Mouse (Mus musculus): ENCODE measurements around the gene Ppil1. TPM values are rescaled to one million over a fixed set of nuclear protein-coding genes. Genes with fewer than 3 reads are reported as not detected.
A peak's percentile ranks its signal among the peaks of the same experiment; 100 is the strongest.

Gene Ppil1
- total RNA-seq (2022), result 10 to 100 TPM; 16.1 to 18.5 (median 16.4) TPM

DNA sequence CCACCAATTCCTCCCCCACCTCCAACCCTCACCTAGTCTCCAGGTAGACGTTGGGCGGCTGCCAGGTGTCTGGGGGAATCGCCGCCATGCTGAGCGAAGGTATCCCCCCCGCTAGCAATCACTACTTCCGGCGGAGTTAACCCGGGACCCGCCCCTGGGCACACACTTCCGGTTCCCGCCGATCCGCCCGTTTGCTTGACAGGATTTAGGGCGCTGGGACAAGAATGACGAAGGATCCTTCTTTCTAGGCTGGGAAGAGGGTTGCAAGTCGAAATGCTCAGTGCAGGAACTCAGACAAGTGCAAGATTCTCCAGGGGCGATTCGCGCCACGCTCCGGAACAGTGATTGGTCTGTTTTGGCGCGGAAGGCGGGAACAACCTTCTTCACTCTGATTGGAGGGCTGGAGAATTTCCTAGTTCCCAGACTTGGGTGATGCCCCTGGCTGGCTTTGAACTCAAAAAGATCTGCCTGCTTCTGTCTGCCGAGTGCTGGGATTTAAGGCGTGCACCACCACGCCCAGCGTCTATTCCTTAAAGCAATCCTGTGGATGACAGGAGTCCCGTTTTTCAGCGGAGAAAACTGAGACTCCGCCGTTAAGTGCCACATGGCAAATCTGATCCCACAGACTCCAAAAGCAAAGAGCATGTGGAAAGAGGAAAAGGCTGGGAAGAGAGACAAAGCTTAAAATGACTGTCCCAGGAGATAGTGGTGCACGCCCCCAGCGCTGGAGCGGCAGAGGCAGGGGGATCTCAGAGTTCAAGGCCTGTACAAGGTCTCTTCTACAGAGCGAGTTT lies at the start of gene Ppil1:
Ppil1 (minus strand) TSS at position 347 of the 794 bp plus-strand sequence.
- DNase-seq (ENCODE audit: low spot score in 2 of 2), result peak; percentile 57 to 75

DNA sequence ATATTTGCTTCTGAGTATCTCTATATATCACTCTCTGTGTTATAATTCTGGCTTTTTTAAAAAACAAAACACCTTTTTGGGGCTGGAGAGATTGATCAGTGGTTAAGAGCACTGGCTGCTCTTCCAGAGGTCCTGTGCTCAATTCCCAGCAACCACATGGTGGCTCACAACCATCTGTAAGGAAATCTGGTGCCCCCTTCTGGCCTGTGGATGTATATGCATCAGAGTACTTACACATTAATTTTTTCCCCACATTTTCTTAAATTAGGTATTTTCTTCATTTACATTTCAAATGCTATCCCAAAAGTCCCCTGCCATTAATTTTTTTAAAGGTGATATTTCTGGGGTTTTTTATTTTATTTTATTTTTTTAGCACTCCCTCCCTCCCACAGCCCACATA lies 49.3 kb upstream of the Ppil1 start:
- DNase-seq (ENCODE audit: low spot score in 2 of 2), result no peak

DNA sequence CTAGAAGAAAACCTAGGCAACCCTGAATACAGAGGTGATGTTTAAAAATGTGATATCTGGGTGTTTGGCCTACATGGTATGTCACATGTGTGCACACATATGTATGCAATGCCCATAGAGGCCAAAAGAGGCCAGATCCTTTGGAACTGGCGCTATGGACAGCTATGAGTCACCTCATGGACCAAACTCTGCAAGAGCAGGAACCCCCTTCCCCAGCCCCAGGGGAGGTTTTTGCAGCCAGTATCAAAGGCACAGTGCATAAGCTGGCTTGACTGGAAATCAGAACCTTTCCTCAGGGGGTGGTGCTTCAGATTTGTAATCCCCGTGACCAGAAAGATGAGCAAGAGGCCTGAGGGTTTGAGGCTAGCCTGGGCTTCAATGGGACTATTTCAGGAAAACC lies 48.1 kb upstream of the Ppil1 start:
- DNase-seq (ENCODE audit: low spot score in 2 of 2), result no peak

DNA sequence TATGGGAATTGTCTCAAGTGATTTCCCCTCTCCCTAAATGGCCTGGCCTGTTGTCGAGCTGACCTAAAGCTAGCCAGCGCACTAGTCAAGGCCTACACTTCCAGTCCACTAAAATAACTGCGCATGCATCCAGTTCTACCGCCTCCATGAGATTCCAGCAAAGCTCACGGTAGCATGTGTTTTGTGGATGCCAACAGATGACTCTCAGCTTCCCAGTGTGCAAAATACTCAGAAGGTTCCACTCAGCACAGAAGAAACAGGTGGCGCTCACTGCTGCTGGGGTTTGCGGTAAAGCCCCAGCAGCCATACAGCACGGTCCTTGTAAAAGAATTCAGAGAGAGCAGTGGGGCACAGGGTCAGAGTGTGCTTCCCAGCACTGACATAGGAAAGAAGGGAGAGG lies 47.6 kb upstream of the Ppil1 start:
- DNase-seq (ENCODE audit: low spot score in 2 of 2), result no peak

DNA sequence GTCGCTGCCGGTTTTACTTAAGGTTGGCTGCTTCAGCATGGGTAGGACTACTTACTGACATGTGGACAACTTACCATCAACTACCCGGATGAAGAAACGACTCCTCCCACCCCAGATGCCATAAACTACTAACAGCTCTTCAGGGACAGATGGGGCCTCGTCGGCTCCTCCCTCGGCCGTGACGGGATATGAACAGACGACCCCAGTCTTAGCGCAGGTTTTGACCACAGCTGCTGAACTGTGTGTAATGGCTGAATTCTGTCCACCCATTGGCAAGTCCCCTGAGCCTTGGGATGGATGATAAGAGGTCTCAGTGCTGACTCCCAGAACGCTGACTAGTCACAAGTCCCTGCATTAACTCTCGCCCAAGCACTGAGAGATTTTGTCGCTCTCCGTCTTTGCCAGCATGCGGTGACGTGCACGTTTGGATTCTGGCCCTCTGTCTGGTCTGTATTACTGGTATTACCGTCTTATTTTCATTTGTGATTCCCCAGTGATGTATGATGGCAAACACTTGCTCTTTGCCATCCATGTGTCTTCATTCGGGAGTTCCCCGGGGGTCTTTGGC lies 46.2 kb upstream of the Ppil1 start:
- no peak for DNase-seq (ENCODE audit: low spot score in 2 of 2)

DNA sequence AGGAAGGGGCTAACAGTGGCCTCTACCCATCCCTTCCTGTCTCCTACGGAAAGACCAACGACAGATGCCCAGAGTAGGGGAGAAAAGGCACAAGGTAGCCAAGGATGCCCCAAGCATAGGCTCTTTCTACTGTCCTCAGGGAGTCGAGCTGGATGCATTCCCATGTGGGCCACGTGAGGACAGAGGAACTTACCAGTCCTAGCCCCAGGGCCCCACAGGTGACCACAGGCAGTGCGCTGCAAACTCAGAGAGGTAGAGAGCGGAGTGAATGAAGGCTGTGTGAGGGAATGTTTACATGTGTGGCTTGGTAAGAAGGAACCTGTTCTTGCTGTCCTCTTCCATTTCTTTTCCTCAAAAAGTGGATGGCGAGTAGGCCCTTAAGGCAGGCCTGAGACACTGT lies 41.9 kb upstream of the Ppil1 start:
- DNase-seq (ENCODE audit: low spot score in 2 of 2), result no peak

DNA sequence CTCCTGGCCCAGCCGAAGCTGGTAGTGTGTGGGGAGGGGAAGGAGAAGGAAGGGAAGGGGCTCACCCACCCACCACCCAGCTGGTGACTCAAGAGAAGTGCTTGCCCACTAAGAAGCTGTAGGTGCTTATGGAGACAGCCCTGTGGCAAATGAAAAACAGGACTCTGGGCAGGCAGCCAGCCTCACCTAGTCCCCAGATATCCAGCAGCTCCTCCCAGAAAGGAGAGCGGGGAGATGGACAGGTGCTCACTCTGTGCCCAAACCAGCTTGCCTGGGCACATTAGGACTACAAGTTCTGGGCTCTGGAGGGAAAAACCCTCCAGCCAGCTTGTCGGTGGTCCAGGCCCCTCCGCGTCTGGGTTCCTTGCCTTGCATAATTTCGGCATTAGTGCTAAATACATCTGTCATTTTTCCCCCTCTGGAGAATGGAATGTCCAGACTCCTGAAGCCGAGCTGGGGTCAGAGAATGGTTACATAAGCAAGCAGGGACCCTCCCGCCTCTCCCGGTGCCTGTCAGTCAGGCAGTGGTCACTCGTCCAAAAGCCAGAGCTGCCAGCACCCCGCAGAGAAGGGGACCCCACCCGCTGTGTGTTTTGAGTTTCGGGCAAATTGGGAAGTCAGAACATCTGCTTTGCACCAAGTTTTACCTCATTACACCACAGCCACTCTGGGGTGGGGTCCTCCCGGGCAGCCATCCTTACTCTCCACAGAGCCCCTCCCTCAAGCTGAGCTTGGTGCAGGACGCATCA lies 41.2 kb upstream of the Ppil1 start:
- no peak for DNase-seq (ENCODE audit: low spot score in 2 of 2)

DNA sequence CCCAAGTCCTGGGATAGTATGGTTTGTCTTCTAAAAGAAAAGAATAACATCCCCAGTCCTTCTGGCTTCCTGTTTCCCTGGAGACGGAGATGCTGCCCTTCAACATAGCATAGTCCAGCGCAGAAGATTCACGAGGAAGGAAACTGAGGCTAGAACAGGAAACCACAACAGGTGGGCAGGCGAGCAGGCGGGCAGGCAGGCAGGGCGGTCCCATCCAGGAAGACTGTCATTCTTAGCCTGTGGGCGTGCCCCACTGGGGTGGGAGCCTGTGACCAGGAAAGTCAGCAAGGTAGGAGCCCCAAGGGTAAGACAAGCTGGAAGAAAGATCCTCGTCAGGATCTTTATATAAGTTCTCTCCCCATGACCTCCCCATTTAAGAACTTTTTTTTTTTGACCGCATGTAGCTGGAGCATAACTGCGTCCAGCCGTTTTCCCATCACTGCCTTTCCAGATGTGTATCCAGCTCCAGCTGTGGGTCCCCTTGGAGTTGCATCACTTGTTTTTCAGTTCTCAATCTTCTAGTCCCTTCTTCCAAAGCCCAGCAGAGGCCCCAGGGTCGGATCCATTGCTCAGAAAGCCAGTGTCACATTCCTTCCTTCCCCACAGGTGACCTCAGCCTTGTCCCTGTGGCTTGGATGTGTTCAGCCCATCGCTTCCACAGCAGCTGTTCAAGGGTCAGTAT lies 40.5 kb upstream of the Ppil1 start:
- DNase-seq (ENCODE audit: low spot score in 2 of 2), result no peak

DNA sequence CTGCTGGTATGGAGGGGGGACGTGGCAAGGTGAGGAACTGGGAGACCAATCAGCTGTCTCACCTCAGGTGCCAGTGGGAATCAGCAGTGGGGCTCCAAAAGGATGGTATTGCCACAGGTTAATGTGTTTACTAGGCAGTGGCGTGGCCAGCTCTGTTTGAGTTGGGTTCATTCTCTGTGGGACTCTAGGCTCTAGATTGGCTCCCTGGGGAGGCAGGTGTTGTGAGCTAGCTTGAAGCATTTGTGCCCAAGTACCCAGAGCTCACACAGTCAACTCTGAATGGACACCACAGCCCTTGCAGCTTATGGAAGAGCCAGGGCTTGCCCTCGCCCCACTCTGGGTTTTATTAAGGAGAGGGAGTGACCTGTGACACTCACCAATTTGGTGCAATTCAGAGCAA lies 39.9 kb upstream of the Ppil1 start:
- no peak for DNase-seq (ENCODE audit: low spot score in 2 of 2)

DNA sequence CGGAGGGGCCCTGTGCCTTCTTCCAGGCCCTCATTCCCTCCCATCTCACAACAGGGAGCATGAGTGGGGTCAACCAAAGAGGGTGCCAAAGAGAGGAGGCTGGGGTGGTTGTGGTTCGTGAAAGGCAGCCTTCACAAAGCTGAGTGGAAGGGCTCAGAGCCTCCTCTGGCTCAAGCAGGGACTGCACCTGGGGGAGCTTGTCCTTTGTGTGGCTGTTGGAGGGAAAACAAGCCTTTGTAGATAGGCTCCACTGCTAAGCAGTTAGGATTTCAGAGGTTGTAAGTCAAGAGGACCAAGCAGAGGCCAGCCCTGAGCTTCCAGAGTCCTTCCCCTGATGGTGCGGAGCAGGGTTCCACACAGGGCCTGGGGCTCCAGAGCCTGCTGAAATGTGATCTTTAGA lies 39.1 kb upstream of the Ppil1 start:
- DNase-seq (ENCODE audit: low spot score in 2 of 2), result no peak

DNA sequence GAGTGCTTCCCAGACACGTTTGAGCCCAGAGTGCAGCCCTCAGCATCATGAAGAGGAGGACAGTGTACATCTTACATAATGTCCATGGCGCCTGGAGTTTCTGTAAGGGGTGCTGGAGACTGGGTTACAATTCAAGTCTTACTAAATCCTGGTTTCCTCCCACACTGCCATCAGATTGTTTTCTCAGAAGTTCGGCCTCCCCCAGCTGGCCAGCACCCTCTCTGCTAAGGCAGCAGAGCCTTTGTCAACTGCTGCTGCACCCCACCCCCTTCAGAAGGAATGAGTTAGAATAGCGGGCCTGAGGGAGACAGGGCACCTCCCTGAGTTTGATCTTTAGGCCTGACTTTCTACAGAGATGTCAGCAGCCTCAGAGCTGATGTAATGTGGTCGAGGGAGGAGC lies 38.2 kb upstream of the Ppil1 start:
- no peak for DNase-seq (ENCODE audit: low spot score in 2 of 2)

DNA sequence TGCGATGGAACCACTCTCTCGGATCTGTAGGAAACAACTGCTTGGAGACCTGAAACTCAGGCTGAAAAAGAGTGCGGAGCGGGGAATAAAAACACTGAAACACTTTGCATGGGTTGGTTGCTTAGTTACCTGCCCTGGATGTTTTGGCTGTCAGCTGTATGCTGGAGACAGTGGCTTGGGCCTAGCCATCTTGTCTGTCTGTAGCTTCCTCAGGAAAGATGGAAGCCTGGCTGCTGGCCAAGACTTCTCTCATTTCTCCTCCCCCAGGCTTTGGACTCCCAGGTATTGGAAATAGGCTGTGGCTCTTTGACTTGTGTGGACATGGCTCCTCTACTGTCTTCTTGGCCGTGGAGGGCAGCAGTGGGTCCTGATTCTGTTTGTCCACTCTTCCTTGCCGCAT lies 37.4 kb upstream of the Ppil1 start:
- no peak for DNase-seq (ENCODE audit: low spot score in 2 of 2)

DNA sequence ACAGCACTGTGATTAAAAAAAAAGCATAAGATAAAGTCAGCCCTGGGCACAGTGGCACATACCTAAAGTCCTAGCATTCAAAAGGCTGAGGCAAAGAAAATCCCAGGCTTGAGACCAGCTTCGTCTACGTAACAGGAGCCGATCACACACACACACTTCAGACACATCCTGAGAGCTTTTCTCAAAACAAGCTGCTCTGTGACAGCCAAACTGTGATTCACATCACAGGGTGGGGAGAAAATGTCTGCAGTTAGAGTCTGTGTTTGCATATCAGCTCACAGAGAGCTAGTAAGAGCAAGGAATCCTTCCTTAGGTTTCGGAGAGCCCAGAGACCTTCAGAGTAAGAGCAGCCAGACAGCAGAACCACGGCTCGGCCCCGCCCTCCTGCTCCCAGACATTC lies 36.9 kb upstream of the Ppil1 start:
- no peak for DNase-seq (ENCODE audit: low spot score in 2 of 2)

DNA sequence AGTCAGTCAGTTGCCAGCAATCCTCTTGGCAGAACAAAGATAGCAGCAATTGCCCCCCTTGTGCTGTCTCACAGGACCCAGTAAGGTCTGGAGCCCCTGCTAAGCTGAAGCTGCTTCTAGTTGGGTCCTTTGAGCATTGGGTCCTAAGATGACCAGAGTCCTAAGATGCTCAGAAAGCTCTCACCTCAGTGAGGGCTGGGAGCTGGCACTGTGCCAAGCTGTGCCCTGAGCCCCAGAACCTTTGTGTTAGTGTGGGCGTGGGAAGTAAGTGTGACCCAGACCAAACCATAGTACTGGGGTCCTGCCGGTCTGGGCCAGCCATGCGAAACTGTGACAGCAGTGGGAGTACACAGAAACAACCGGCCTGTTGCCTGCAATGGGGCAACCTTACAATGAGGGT lies 35.3 kb upstream of the Ppil1 start:
- DNase-seq (ENCODE audit: low spot score in 2 of 2), result no peak

DNA sequence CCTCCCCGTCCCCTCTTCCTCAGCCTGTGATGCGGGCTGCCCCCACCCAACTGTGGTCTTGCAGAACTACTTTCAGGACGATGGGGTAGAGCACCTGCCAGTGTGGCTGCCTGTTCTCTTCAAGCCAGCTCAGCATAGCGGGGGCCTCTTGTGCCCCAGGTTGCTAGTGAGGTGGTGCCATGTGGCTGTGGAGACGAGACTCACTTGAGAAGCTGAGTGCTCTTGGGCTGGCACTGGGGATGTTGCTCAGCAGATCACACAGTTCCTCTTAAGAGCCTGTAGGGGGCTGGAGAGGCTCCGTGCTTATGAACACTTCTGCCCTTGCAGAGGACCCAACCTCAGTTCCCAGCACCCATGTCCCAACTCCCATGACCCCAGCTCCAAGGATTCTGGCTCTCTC lies 33.8 kb upstream of the Ppil1 start:
- no peak for DNase-seq (ENCODE audit: low spot score in 2 of 2)

DNA sequence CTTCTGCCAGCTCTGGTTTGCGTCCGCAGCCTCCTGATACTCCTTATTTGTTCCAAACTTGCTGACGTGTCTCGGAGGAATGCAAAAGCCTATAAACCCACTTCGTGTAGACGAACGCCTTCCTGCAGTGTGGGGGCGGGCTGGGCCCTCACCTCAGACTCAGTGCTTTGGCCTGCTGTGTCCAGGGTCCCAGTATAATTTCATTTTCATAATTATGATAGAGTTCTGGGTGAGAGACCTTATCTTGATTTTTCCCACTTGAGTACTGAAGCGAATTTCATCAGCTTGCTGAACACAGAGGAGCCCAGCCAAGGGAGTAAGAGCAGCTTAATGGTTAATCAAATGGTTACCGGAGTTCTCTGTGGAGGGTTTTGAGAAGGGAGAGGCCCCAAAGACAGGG lies 33.3 kb upstream of the Ppil1 start:
- DNase-seq (ENCODE audit: low spot score in 2 of 2), result no peak

DNA sequence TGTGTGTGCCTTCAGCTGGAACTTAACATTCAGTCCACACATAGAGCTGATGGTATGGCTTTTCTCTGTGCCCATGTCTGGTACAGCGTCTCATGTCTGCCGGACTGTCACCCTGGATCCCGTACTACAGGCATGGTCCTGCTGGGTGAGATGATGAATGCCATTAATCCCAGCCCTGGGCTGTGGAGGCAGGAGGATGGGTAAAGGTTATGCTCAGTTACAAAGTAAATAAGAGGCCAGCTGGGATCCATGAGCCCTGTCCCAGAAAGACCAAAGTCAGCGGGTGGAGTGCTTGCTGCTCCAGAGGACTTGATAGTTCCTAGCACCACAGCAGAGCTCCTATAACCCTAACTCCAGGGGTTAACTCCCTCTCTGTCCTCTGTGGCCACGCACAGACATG lies 31.8 kb upstream of the Ppil1 start:
- DNase-seq (ENCODE audit: low spot score in 2 of 2), result no peak

DNA sequence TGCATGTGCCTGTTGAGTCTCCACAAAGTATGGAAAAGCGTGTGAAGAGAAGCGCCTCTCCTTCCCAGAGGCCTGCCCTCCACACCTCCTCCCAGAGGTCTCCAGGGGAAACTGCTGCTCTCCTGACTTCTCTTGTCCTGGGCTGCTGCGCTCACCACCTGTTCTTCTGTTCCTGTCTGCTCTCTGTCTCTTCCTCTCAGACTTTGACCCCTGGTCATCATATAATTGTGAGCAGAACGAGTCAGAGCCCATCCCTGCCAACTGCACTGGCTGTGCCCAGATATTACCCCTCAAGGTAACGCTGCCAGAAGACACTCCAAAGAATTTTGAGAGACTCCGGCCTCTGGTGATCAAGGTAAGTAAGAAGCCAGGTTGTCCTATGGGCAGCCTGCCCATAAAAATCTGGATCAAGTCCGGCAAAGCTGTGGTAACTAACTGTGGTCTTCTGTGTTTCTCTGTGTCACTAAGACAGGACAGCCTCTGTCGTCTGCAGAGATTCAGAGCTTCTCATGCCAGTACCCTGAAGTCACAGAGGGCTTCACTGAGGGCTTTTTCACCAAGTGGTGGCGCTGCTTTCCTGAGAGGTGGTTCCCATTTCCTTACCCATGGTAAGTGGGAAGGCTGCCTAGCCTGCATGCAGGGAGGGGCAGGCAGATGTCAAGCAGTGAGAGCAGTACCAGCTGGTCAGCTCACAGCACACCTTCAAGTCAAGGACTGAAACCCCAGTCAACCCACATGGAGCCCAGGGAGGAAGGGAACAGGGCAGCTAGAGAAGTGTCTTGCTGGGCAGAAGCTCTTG lies 30.0 kb upstream of the Ppil1 start:
- no peak for DNase-seq (ENCODE audit: low spot score in 2 of 2)

DNA sequence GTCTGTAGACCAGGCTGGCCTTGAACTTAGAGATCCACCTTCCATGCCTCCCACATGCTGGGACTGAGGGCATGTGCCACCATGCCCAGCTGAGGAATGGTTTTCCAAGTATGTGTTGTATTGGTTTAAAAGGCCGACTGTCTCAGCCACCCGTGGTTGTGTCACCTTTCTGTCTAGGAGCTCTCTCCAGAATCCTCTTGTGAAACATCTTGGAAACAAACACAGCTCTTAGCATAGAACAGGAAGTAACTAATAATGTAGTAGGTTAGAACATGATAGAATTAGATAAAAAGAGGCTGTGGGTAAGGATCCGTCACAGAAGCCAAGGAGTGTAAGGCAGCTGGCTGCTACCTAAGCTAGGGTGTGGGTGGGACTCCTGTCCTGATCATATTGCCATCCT lies 29.0 kb upstream of the Ppil1 start:
- DNase-seq (ENCODE audit: low spot score in 2 of 2), result no peak

DNA sequence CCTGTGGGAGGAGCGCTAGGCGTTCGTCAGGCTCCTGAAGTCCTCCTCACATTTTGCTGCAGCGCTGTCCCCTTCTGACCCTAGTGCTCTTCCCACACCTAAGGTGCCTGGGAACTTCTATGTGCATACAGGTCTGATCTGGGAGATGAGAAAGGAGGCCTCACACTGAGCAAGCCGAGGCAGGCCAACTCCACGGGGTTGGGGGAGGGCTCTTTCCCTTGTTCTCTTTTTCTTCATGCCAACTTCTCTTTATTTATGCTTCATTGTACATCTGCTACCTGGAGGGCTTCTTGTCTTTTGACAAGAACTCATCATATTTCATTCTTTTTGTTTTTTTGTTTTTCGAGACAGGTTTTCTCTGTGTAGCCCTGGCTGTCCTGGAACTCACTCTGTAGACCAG lies 27.8 kb upstream of the Ppil1 start:
- no peak for DNase-seq (ENCODE audit: low spot score in 2 of 2)

DNA sequence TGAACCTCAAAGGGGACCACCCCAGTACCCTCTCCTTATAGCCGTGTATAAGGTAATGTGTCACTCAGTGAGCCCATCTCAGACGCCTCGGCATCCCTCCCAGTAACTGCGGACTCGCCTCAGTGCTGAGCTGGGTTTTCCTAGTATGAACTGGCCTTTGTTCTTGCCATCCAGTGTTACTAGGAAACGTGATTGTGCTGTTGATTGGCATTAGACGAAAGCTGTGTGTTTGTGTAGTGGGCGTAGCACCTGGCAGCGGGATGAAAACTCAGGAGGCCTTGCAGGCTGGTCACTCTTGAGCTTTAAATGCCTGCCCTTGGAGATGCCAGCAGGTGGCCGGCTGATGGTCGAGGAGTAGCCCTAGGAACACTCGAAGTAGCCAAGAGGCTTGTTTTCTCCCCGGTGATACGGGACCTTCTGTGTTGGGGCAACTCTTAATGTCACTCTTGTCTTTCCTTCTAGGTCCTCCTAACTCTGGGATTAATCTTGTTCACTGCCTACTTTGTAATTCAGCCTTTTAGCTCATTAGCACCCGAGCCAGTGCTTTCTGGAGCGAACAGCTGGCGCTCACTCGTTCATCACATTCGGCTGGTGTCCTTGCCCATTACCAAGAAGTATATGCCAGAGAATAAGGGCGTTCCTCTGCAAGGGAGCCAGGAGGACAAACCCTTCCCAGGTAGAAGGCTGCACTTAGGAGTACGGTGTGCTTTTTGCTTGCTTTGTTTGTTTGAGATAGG lies 18.4 kb upstream of the Ppil1 start:
- DNase-seq (ENCODE audit: low spot score in 2 of 2), result no peak

Data from layer of hippocampus, adult 8-10 months (tissue).